In genomic region chr4:128904035-128904800, GRCm38 (mm10) we compare ENCODE assay signal across 12 mouse cellular contexts. TPM values are rescaled to one million over a fixed set of nuclear protein-coding genes. Genes with fewer than 3 reads are reported as not detected.
DNase-seq lines count a peak whose midpoint lies in the region; ATAC-seq lines count a peak whose summit lies in the region.
"Had no signal": no experiment of that assay in that cellular context is flagged by ENCODE, and none has a peak within 500 bp of the region (broad histone marks: within the 10 kb centered on the region; RNA-seq: fewer than 3 reads in every experiment).

No protein-coding gene starts in this region.

- no peak overlapping the region for H3K9ac ChIP-seq in liver, embryonic 11.5 days (ENCODE audit: low read depth, low read length)
- no peak overlapping the region for H3K9ac ChIP-seq in liver, embryonic 12.5 days
- no peak overlapping the region for H3K9ac ChIP-seq in hindbrain, embryonic 12.5 days
- no peak overlapping the region for H3K9ac ChIP-seq in neural tube, embryonic 15.5 days (replicated peaks)
- H3K9ac ChIP-seq: liver, embryonic 14.5 days; midbrain, embryonic 13.5 days had no signal

- no peak overlapping the region for H3K4me2 ChIP-seq in liver, embryonic 11.5 days
- no peak overlapping the region for H3K4me2 ChIP-seq in liver, embryonic 12.5 days
- H3K4me2 ChIP-seq in hindbrain, embryonic 12.5 days (replicated peaks), result no peak overlapping the region
- H3K4me2 ChIP-seq in neural tube, embryonic 15.5 days, result no peak overlapping the region
- H3K4me2 ChIP-seq: midbrain, embryonic 13.5 days had no signal

- no peaks in the 10 kb centered on the region for H3K9me3 ChIP-seq in liver, embryonic 11.5 days (ENCODE audit: control insufficient read depth, low read length)
- H3K9me3 ChIP-seq in liver, embryonic 12.5 days (replicated peaks), result no peaks in the 10 kb centered on the region
- H3K9me3 ChIP-seq in hindbrain, embryonic 12.5 days (replicated peaks), result no peaks in the 10 kb centered on the region
- H3K9me3 ChIP-seq in neural tube, embryonic 15.5 days (replicated peaks), result no peaks in the 10 kb centered on the region
- H3K9me3 ChIP-seq: midbrain, embryonic 13.5 days had no signal

- H3K27me3 ChIP-seq in liver, embryonic 11.5 days (replicated peaks; ENCODE audit: control insufficient read depth, insufficient read depth, low read length), result no peaks in the 10 kb centered on the region
- peaks cover 26% of the 10 kb centered on the region for H3K27me3 ChIP-seq in liver, embryonic 12.5 days (replicated peaks)
- H3K27me3 ChIP-seq in hindbrain, embryonic 12.5 days, result no peaks in the 10 kb centered on the region
- H3K27me3 ChIP-seq in neural tube, embryonic 15.5 days (replicated peaks), result no peaks in the 10 kb centered on the region
- H3K27me3 ChIP-seq: midbrain, embryonic 13.5 days had no signal

- no peak for ATAC-seq in liver, embryonic 11.5 days (replicated peaks; ENCODE audit: low FRiP score)
- no peak for ATAC-seq in liver, embryonic 12.5 days
- no peak for ATAC-seq in hindbrain, embryonic 12.5 days (ENCODE audit: low FRiP score)
- ATAC-seq in neural tube, embryonic 15.5 days (ENCODE audit: low FRiP score), result no peak
- ATAC-seq: midbrain, embryonic 13.5 days had no signal

- H3K4me3 ChIP-seq in liver, embryonic 11.5 days (ENCODE audit: low read depth, low read length), result no peak overlapping the region
- H3K4me3 ChIP-seq in liver, embryonic 12.5 days, result no peak overlapping the region
- H3K4me3 ChIP-seq in hindbrain, embryonic 12.5 days, result no peak overlapping the region
- H3K4me3 ChIP-seq in neural tube, embryonic 15.5 days (replicated peaks), result no peak overlapping the region
- H3K4me3 ChIP-seq: midbrain, embryonic 13.5 days had no signal

- DNase-seq in liver, embryonic 11.5 days (ENCODE audit: low spot score), result no peak
- DNase-seq in cerebellum, postnatal 25 days, result peak; percentile 65 to 67
- no peak for DNase-seq in layer of hippocampus, adult 9-10 months (ENCODE audit: low spot score)
- no peak for DNase-seq in adrenal gland, postnatal 4 days (ENCODE audit: low spot score in 2 of 2)
- DNase-seq: kidney, postnatal 36 days; right cerebral cortex, postnatal 25 days; thymus, postnatal 14 days had no signal

- H3K36me3 ChIP-seq in liver, embryonic 11.5 days (ENCODE audit: control insufficient read depth, insufficient read depth, low read length), result no peaks in the 10 kb centered on the region
- H3K36me3 ChIP-seq in liver, embryonic 12.5 days, result no peaks in the 10 kb centered on the region
- peaks cover 19% of the 10 kb centered on the region for H3K36me3 ChIP-seq in hindbrain, embryonic 12.5 days
- H3K36me3 ChIP-seq in neural tube, embryonic 15.5 days, result peaks cover 38% of the 10 kb centered on the region

- peaks cover 8% of the 10 kb centered on the region for H3K4me1 ChIP-seq in liver, embryonic 11.5 days (replicated peaks; ENCODE audit: control insufficient read depth, insufficient read depth, low read length)
- no peaks in the 10 kb centered on the region for H3K4me1 ChIP-seq in liver, embryonic 12.5 days
- peaks cover 51% of the 10 kb centered on the region for H3K4me1 ChIP-seq in hindbrain, embryonic 12.5 days
- peaks cover 34% of the 10 kb centered on the region for H3K4me1 ChIP-seq in neural tube, embryonic 15.5 days

- 64% methylated on average over 8 of the region's 8 CpGs for WGBS in liver, embryonic 11.5 days
- WGBS in liver, embryonic 12.5 days (ENCODE audit: insufficient replicate concordance), result 67% methylated on average over 8 of the region's 8 CpGs
- WGBS in hindbrain, embryonic 12.5 days, result 52% methylated on average over 8 of the region's 8 CpGs
- WGBS in neural tube, embryonic 15.5 days, result 43% methylated on average over 8 of the region's 8 CpGs

- 0 out of 2 replicates have a peak overlapping the region, but pooled peaks have one; percentile 6 for H3K27ac ChIP-seq in liver, embryonic 11.5 days (ENCODE audit: low read depth, low read length)
- no peak overlapping the region for H3K27ac ChIP-seq in liver, embryonic 12.5 days
- H3K27ac ChIP-seq in hindbrain, embryonic 12.5 days, result peak overlapping the region; percentile 18
- peak overlapping the region; percentile 28 for H3K27ac ChIP-seq in neural tube, embryonic 15.5 days (replicated peaks)
- H3K27ac ChIP-seq: liver, embryonic 14.5 days; midbrain, embryonic 13.5 days had no signal

RNA-seq across cellular contexts. Expression of gene Trim62, which starts 20.8 kb away (rescaled TPM):
- 3.0 and 4.3 TPM in 2 replicates for polyA plus RNA-seq in liver, embryonic 11.5 days (2014; fragmentation: Nextera tagmentation; extraction: Ambion mirVana)
- 1.3 and 1.8 TPM in 2 replicates for polyA plus RNA-seq in liver, embryonic 12.5 days (2016; fragmentation: Nextera tagmentation; extraction: Ambion mirVana)
- 21.5 and 24.9 TPM in 2 replicates for polyA plus RNA-seq in hindbrain, embryonic 12.5 days (2016; fragmentation: Nextera tagmentation; extraction: Ambion mirVana)
- 20.9 and 25.5 TPM in 2 replicates for polyA plus RNA-seq in neural tube, embryonic 15.5 days (2015; fragmentation: Nextera tagmentation; extraction: Ambion mirVana)
- 10 to 100 TPM; 29.8 to 34.8 TPM for total RNA-seq in adrenal gland, postnatal 4 days (2021)

RNA-seq across cellular contexts. Expression of gene Azin2, which starts 58.0 kb away (rescaled TPM):
- polyA plus RNA-seq in liver, embryonic 11.5 days (2014; fragmentation: Nextera tagmentation; extraction: Ambion mirVana), result 4.6 and 5.8 TPM in 2 replicates
- 2.0 and 2.5 TPM in 2 replicates for polyA plus RNA-seq in liver, embryonic 12.5 days (2016; fragmentation: Nextera tagmentation; extraction: Ambion mirVana)
- 17.7 and 21.4 TPM in 2 replicates for polyA plus RNA-seq in hindbrain, embryonic 12.5 days (2016; fragmentation: Nextera tagmentation; extraction: Ambion mirVana)
- polyA plus RNA-seq in neural tube, embryonic 15.5 days (2015; fragmentation: Nextera tagmentation; extraction: Ambion mirVana), result 20.3 and 20.7 TPM in 2 replicates
- 10 to 100 TPM; 54.8 to 61.1 TPM for total RNA-seq in adrenal gland, postnatal 4 days (2021)

Comparison
In these comparisons a context has a peak if more than half of its experiments do, and no peak if none do; other contexts are left out.
1. DNase-seq: peak in cerebellum, postnatal 25 days (2 of 2); none in liver, embryonic 11.5 days (single experiment), layer of hippocampus, adult 9-10 months (single experiment) and adrenal gland, postnatal 4 days (0 of 2).